Comparison of ENCODE assay signal across 27 mouse cellular contexts in genomic region chr7:75582091-75582490, GRCm38 (mm10).
DNase-seq lines count a peak whose midpoint lies in the region; ATAC-seq and TF ChIP-seq lines count a peak whose summit lies in the region.
"Had no signal": no experiment of that assay in that cellular context is flagged by ENCODE, and none has a peak within 500 bp of the region (broad histone marks: within the 10 kb centered on the region; RNA-seq: fewer than 3 reads in every experiment).

No protein-coding gene starts in this region.

- no peak for ATAC-seq in heart, embryonic 14.5 days (ENCODE audit: insufficient number of reproducible peaks, insufficient read depth, low FRiP score, low read depth)
- ATAC-seq in lung, embryonic 15.5 days (ENCODE audit: borderline replicate concordance, extremely low read depth, low FRiP score, low TSS enrichment) = no peak; the same call in 1 of the 2 replicates
- ATAC-seq in megakaryocyte, adult 5-6 weeks (ENCODE audit: poor library complexity, severe bottlenecking) = no peak
- ATAC-seq: forebrain, postnatal 0 days; midbrain, embryonic 13.5 days had no signal

- no peaks in the 10 kb centered on the region for H3K9me3 ChIP-seq in heart, embryonic 14.5 days (ENCODE audit: control insufficient read depth, low read length)
- no peaks in the 10 kb centered on the region for H3K9me3 ChIP-seq in lung, embryonic 15.5 days
- H3K9me3 ChIP-seq in MEL (replicated peaks; ENCODE audit: insufficient read depth, low read length) = no peaks in the 10 kb centered on the region
- H3K9me3 ChIP-seq: embryonic facial prominence, embryonic 10.5 days; embryonic facial prominence, embryonic 15.5 days; forebrain, embryonic 12.5 days; hindbrain, embryonic 10.5 days; hindbrain, embryonic 15.5 days; midbrain, embryonic 13.5 days; neural tube, embryonic 13.5 days had no signal

- 58% methylated on average over 4 of the region's 4 CpGs for WGBS in heart, embryonic 14.5 days
- 56% methylated on average over 4 of the region's 4 CpGs for WGBS in lung, embryonic 15.5 days

- no peaks in the 10 kb centered on the region for H3K79me2 ChIP-seq in MEL (ENCODE audit: control insufficient read depth, insufficient read depth, low read length, poor library complexity)

- peaks cover 22 to 59% of the 10 kb centered on the region in 2 experiments for H3K4me1 ChIP-seq in heart, embryonic 14.5 days (ENCODE audit: control insufficient read depth in 2 of 2, insufficient read depth in 2 of 2, low read length in 2 of 2)
- H3K4me1 ChIP-seq in lung, embryonic 15.5 days = peaks cover 40% of the 10 kb centered on the region
- peaks cover 29 to 32% of the 10 kb centered on the region in 2 experiments for H3K4me1 ChIP-seq in MEL (ENCODE audit: control insufficient read depth in 1 of 2, insufficient read depth in 2 of 2, low read length in 2 of 2)
- H3K4me1 ChIP-seq: embryonic facial prominence, embryonic 15.5 days; forebrain, embryonic 12.5 days; hindbrain, embryonic 15.5 days; midbrain, embryonic 13.5 days; neural tube, embryonic 13.5 days had no signal

- no peak for DNase-seq in heart, postnatal 4 days
- DNase-seq in lung, postnatal 4 days = no peak
- peak; percentile 90 for DNase-seq in 416B (ENCODE audit: low read depth)
- no peak for DNase-seq in MEL (ENCODE audit: low read depth, low spot score)
- DNase-seq in frontal cortex, postnatal 10 days (ENCODE audit: low spot score in 2 of 2) = no peak
- DNase-seq: adrenal gland, adult 8-10 months; cerebellum, adult 2 months; cerebellum, postnatal 14 days; forebrain, postnatal 0 days; gastrocnemius, postnatal 14 days; kidney, adult 2 months; kidney, postnatal 36 days; left cerebral cortex, postnatal 4 days; right cerebral cortex, postnatal 4 days; thymus, adult 18-20 months had no signal

- no peak for TF ChIP-seq POLR2A in MEL (IDR thresholded peaks at IDR 0.05; ENCODE audit: control insufficient read depth in 1 of 2, insufficient read depth in 1 of 2, low read depth in 1 of 2, low read length in 2 of 2, poor library complexity in 1 of 2)

- H3K27ac ChIP-seq in heart, embryonic 14.5 days (replicated peaks in 1 of 2; ENCODE audit: control insufficient read depth in 1 of 2, insufficient read depth in 1 of 2, low read depth in 2 of 2, low read length in 2 of 2) = peak overlapping the region in 1 of 2 experiments; percentile 55; a peak in 2 of 4 replicates
- peak overlapping the region; percentile 29; the same call in 1 of the 2 replicates for H3K27ac ChIP-seq in lung, embryonic 15.5 days
- H3K27ac ChIP-seq in MEL (ENCODE audit: control insufficient read depth, low read depth, low read length) = peak overlapping the region; percentile 48; the same call in 1 of the 2 replicates
- H3K27ac ChIP-seq: embryonic facial prominence, embryonic 10.5 days; embryonic facial prominence, embryonic 15.5 days; forebrain, embryonic 12.5 days; hindbrain, embryonic 10.5 days; hindbrain, embryonic 15.5 days; midbrain, embryonic 13.5 days; neural tube, embryonic 13.5 days; stomach, postnatal 0 days had no signal

- no peaks in the 10 kb centered on the region for H3K27me3 ChIP-seq in heart, embryonic 14.5 days (ENCODE audit: control insufficient read depth, insufficient read depth, low read length)
- H3K27me3 ChIP-seq in lung, embryonic 15.5 days = no peaks in the 10 kb centered on the region
- H3K27me3 ChIP-seq in MEL (ENCODE audit: control insufficient read depth in 1 of 2, insufficient read depth in 2 of 2, low read length in 2 of 2) = no peaks in the 10 kb centered on the region
- H3K27me3 ChIP-seq: CH12.LX; embryonic facial prominence, embryonic 15.5 days; forebrain, embryonic 12.5 days; hindbrain, embryonic 15.5 days; midbrain, embryonic 13.5 days; neural tube, embryonic 13.5 days had no signal

- peak in 1 of 2 experiments; percentile 53; a peak in 2 of 4 replicates for TF ChIP-seq EP300 in MEL (IDR thresholded peaks at IDR 0.05; ENCODE audit: low read depth in 1 of 2, low read length in 2 of 2)

- H3K36me3 ChIP-seq in heart, embryonic 14.5 days (ENCODE audit: control insufficient read depth, insufficient read depth, low read length) = peaks cover 31% of the 10 kb centered on the region
- 0 out of 2 replicates have a peak, but pooled peaks cover 6% of the 10 kb centered on the region for H3K36me3 ChIP-seq in lung, embryonic 15.5 days
- H3K36me3 ChIP-seq in MEL (ENCODE audit: control insufficient read depth in 1 of 2, insufficient read depth in 2 of 2, low read length in 2 of 2) = peaks cover 0 to 39% of the 10 kb centered on the region in 2 experiments; a peak in 2 of 4 replicates
- H3K36me3 ChIP-seq: hindbrain, embryonic 15.5 days had no signal

- no peak for TF ChIP-seq CTCF in MEL (IDR thresholded peaks at IDR 0.05 in 2 of 3, conservative IDR thresholded peaks at IDR 0.05 in 1 of 3; ENCODE audit: control insufficient read depth in 1 of 3, insufficient read depth in 1 of 3, low read depth in 2 of 3, low read length in 3 of 3, poor library complexity in 1 of 3, severe bottlenecking in 1 of 3)

- H3K4me2 ChIP-seq in heart, embryonic 14.5 days (ENCODE audit: low read length) = no peak overlapping the region
- H3K4me2 ChIP-seq in lung, embryonic 15.5 days = no peak overlapping the region
- H3K4me2 ChIP-seq: embryonic facial prominence, embryonic 15.5 days; forebrain, embryonic 12.5 days; hindbrain, embryonic 15.5 days; midbrain, embryonic 13.5 days; neural tube, embryonic 13.5 days had no signal

- TF ChIP-seq RAD21 in MEL (IDR thresholded peaks at IDR 0.05; ENCODE audit: low read depth, low read length) = no peak

- peak overlapping the region; percentile 44; the same call in 1 of the 2 replicates for H3K9ac ChIP-seq in heart, embryonic 14.5 days (ENCODE audit: low read length)
- H3K9ac ChIP-seq in lung, embryonic 15.5 days = no peak overlapping the region
- no peak overlapping the region for H3K9ac ChIP-seq in MEL (ENCODE audit: control insufficient read depth, low read depth, low read length, poor library complexity, severe bottlenecking)
- H3K9ac ChIP-seq: embryonic facial prominence, embryonic 15.5 days; forebrain, embryonic 12.5 days; forebrain, postnatal 0 days; hindbrain, embryonic 15.5 days; midbrain, embryonic 13.5 days; neural tube, embryonic 13.5 days had no signal

- no peak overlapping the region for H3K4me3 ChIP-seq in heart, embryonic 14.5 days (ENCODE audit: control insufficient read depth in 1 of 2, insufficient read depth in 1 of 2, low read depth in 1 of 2, low read length in 2 of 2)
- no peak overlapping the region for H3K4me3 ChIP-seq in lung, embryonic 15.5 days
- H3K4me3 ChIP-seq in MEL (ENCODE audit: control insufficient read depth in 1 of 2, insufficient read depth in 1 of 2, low read depth in 2 of 2, low read length in 2 of 2) = no peak overlapping the region
- H3K4me3 ChIP-seq: embryonic facial prominence, embryonic 10.5 days; embryonic facial prominence, embryonic 15.5 days; forebrain, embryonic 12.5 days; hindbrain, embryonic 10.5 days; hindbrain, embryonic 15.5 days; midbrain, embryonic 13.5 days; neural tube, embryonic 13.5 days had no signal

TF ChIP-seq in MEL, 35 proteins besides CTCF, POLR2A, EP300 and RAD21:
- no peak for TF ChIP-seq ETS1 (IDR thresholded peaks at IDR 0.05; ENCODE audit: low read depth, low read length)
- TF ChIP-seq ZC3H11A (IDR thresholded peaks at IDR 0.05; ENCODE audit: low read depth, low read length) = no peak
- no peak for TF ChIP-seq BHLHE40 (IDR thresholded peaks at IDR 0.05; ENCODE audit: borderline replicate concordance, low read depth, low read length)
- no peak for TF ChIP-seq MEF2A (IDR thresholded peaks at IDR 0.05; ENCODE audit: extremely low read depth, insufficient replicate concordance, low read depth, low read length, poor library complexity, severe bottlenecking)
- no peak for TF ChIP-seq UBTF (IDR thresholded peaks at IDR 0.05; ENCODE audit: borderline replicate concordance, insufficient read depth, low read depth, low read length)
- TF ChIP-seq SMC3 (IDR thresholded peaks at IDR 0.05; ENCODE audit: low read depth, low read length) = no peak
- TF ChIP-seq MXI1 (IDR thresholded peaks at IDR 0.05; ENCODE audit: low read depth, low read length) = no peak
- no peak for TF ChIP-seq ELF1 (IDR thresholded peaks at IDR 0.05; ENCODE audit: low read depth, low read length)
- no peak for TF ChIP-seq SIN3A (IDR thresholded peaks at IDR 0.05; ENCODE audit: low read length)
- TF ChIP-seq JUND (IDR thresholded peaks at IDR 0.05; ENCODE audit: low read depth, low read length) = no peak
- TF ChIP-seq GABPA (IDR thresholded peaks at IDR 0.05; ENCODE audit: low read depth, low read length) = no peak
- no peak for TF ChIP-seq USF2 (IDR thresholded peaks at IDR 0.05; ENCODE audit: borderline replicate concordance in 1 of 2, insufficient read depth in 1 of 2, low read depth in 1 of 2, low read length in 2 of 2)
- TF ChIP-seq TCF12 (IDR thresholded peaks at IDR 0.05; ENCODE audit: low read depth, low read length) = no peak
- no peak for TF ChIP-seq MAX (IDR thresholded peaks at IDR 0.05; ENCODE audit: low read length)
- TF ChIP-seq TBP (IDR thresholded peaks at IDR 0.05; ENCODE audit: low read depth, low read length) = no peak
- TF ChIP-seq MYC (IDR thresholded peaks at IDR 0.05; ENCODE audit: low read depth, low read length) = no peak
- no peak for TF ChIP-seq NRF1 (IDR thresholded peaks at IDR 0.05; ENCODE audit: insufficient read depth, low read depth, low read length, poor library complexity, severe bottlenecking)
- TF ChIP-seq USF1 (IDR thresholded peaks at IDR 0.05; ENCODE audit: low read depth, low read length) = no peak
- no peak for TF ChIP-seq GATA1 (IDR thresholded peaks at IDR 0.05; ENCODE audit: low read depth, low read length)
- no peak for TF ChIP-seq ZNF384 (IDR thresholded peaks at IDR 0.05; ENCODE audit: low read depth, low read length)
TF ChIP-seq in MEL: peak in this region for 0.
